In the genomic region with DNA sequence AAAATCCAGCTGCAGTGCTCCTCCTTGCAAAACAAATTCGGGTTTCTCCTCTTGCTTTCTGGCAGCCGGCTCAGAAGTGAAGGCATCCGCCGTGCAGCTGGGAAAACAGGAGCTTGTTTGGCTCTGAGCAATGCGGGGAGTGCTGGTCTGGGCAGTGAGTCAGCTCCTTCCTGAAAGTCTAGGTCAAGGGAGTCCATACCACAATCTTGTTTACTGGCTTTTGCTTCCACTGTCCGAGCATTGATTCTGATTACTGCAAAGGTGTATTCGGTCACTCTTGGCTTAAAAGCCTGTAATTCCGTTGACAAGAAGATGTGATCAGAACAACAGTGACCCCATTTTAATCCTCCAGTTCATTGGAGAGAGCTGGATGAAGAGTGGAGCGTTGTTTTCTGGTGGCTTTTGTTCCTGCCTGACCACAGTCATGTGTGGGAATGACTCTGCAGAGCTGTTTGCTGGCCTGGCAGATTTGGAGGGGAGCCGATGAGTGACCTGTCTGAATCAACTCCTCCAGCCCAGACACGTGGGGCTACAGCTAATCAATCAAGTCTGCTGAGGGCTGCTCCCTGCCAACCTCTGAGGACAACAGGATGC, we compare ENCODE assay signal across 8 mouse cellular contexts.
DNase-seq lines count a peak whose midpoint lies in the region; ATAC-seq lines count a peak whose summit lies in the region.

No protein-coding gene starts in this region.

- DNase-seq in 3134 (ENCODE audit: extremely low read depth, insufficient read length, low spot score) = peak; percentile 86
- peak; percentile 98 for DNase-seq in Muller cell, postnatal 12 days (ENCODE audit: inconsistent ontology term)
- peak; percentile 39 to 41 for DNase-seq in left cerebral cortex, adult 18-20 months (ENCODE audit: low spot score in 2 of 2)
- peak; percentile 57 to 68 for DNase-seq in urinary bladder, postnatal 4 days (ENCODE audit: low spot score in 2 of 2)
- DNase-seq in thymus, postnatal 0 days (ENCODE audit: low spot score) = no peak

- peak overlapping the region; percentile 5; the same call in 1 of the 2 replicates for H3K27ac ChIP-seq in hindbrain, embryonic 16.5 days (ENCODE audit: low read depth, low read length)

- no peak overlapping the region for H3K4me3 ChIP-seq in hindbrain, embryonic 16.5 days (ENCODE audit: low read length)
- H3K4me3 ChIP-seq in megakaryocyte, embryonic 14.5 days (replicated peaks) = peak overlapping the region; percentile 84

- peaks cover 3% of the 10 kb centered on the region; the same call in 1 of the 2 replicates for H3K4me1 ChIP-seq in hindbrain, embryonic 16.5 days (ENCODE audit: control insufficient read depth, insufficient read depth, low read depth, low read length)
- H3K4me1 ChIP-seq in megakaryocyte, embryonic 14.5 days = peaks cover 35% of the 10 kb centered on the region

- H3K4me2 ChIP-seq in hindbrain, embryonic 16.5 days (ENCODE audit: low read length) = no peak overlapping the region

- WGBS in hindbrain, embryonic 16.5 days = 55% methylated on average over 11 of the region's 11 CpGs

- H3K9me3 ChIP-seq in hindbrain, embryonic 16.5 days (ENCODE audit: control insufficient read depth, low read length) = no peaks in the 10 kb centered on the region
- H3K9me3 ChIP-seq in megakaryocyte, embryonic 14.5 days = no peaks in the 10 kb centered on the region

- no peaks in the 10 kb centered on the region for H3K36me3 ChIP-seq in hindbrain, embryonic 16.5 days (ENCODE audit: control insufficient read depth, insufficient read depth, low read length)
- H3K36me3 ChIP-seq in megakaryocyte, embryonic 14.5 days (replicated peaks; ENCODE audit: low read length) = no peaks in the 10 kb centered on the region

- H3K27me3 ChIP-seq in hindbrain, embryonic 16.5 days (replicated peaks; ENCODE audit: control insufficient read depth, insufficient read depth, low read length) = no peaks in the 10 kb centered on the region
- peaks cover 36% of the 10 kb centered on the region for H3K27me3 ChIP-seq in megakaryocyte, embryonic 14.5 days (replicated peaks)

- peak; percentile 66 for ATAC-seq in frontal cortex, adult (ENCODE audit: low TSS enrichment)
- peak; percentile 79 for ATAC-seq in hindbrain, embryonic 16.5 days

- H3K9ac ChIP-seq in hindbrain, embryonic 16.5 days (ENCODE audit: low read depth, low read length) = no peak overlapping the region
